Mouse (Mus musculus) hindbrain, embryonic 10.5 days (tissue): ENCODE results near the gene Zkscan14. TPM values are rescaled to one million over a fixed set of nuclear protein-coding genes. Genes with fewer than 3 reads are reported as not detected.

ENCODE experiments used
- DNase-seq: peaks from one replicate; pipeline ENCODE4 v3.0.0-alpha.2; 2017; ENCODE audit warnings: low spot score
- H3K27ac ChIP-seq: fragments of 300-500 bp; sonication (generic); 2 replicates; pipeline ENCODE4 v1.5.1; 2016; ENCODE audit warnings: mild to moderate bottlenecking, moderate library complexity
- H3K27me3 ChIP-seq: fragments of 300-500 bp; sonication (generic); 2 replicates; pipeline ENCODE4 v1.6.1; 2016; ENCODE audit warnings: mild to moderate bottlenecking; ENCODE audit not compliant: poor library complexity, insufficient read depth, severe bottlenecking
- H3K36me3 ChIP-seq: fragments of 300-500 bp; sonication (generic); 2 replicates; pipeline ENCODE4 v1.6.1; 2016; ENCODE audit warnings: mild to moderate bottlenecking, moderate library complexity
- H3K4me1 ChIP-seq: fragments of 300-500 bp; sonication (generic); replicated peaks from 2 replicates; pipeline ENCODE4 v1.6.1; 2016; ENCODE audit warnings: mild to moderate bottlenecking
- H3K4me3 ChIP-seq: fragments of 300-500 bp; sonication (generic); 2 replicates; pipeline ENCODE4 v1.5.1; 2016; ENCODE audit warnings: mild to moderate bottlenecking, moderate library complexity
- H3K9me3 ChIP-seq: fragments of 300-500 bp; sonication (generic); 2 replicates; pipeline ENCODE4 v1.6.1; 2016; ENCODE audit warnings: mild to moderate bottlenecking, moderate library complexity
- WGBS: fragments of 180-500 bp; shearing (Covaris S2); methylation state at CpG from one replicate; pipeline ENCODE4 v1.1.7; 2016; 5-methylcytosine and 5-hydroxymethylcytosine counted together
- polyA plus RNA-seq: library from polyadenylated mRNA; unstranded; fragments of >200 nt; fragmentation: Nextera tagmentation; extraction: Ambion mirVana; gene quantifications from 2 replicates; pipeline ENCODE4 v1.2.1, GENCODE M21; 2016

Zkscan14 gene
- polyA plus RNA-seq, 1 experiment from 2014 or later = 9.2 TPM

- no peaks in the 10 kb centered on the region for H3K9me3 ChIP-seq
- peaks cover 100% of the 10 kb centered on the region for H3K36me3 ChIP-seq
- H3K4me3 ChIP-seq = no peak overlapping the region
- no peaks in the 10 kb centered on the region for H3K4me1 ChIP-seq
- DNase-seq = no peak
- H3K27me3 ChIP-seq = no peaks in the 10 kb centered on the region
- no peak overlapping the region for H3K27ac ChIP-seq
- 94% methylated on average over 5 of the region's 5 CpGs for WGBS
Measured at GRCm38 (mm10) chr5:145147748-145148147, 53.9 kb downstream of the Zkscan14 start.

Other genes starting within 250 kb of the Zkscan14 start
- gene Smurf1, start 236.0 kb downstream of the Zkscan14 start, polyA plus RNA-seq = 14.7 and 17.5 TPM in 2 replicates
- 0.13 TPM in 1 of 2 replicates, not detected in the other for gene Gm4871, start 169.1 kb downstream of the Zkscan14 start, polyA plus RNA-seq
- not detected in 2 replicates for gene 1700018F24Rik, start 158.9 kb downstream of the Zkscan14 start, polyA plus RNA-seq
- 145 and 159 TPM in 2 replicates for gene Arpc1a, start 118.0 kb downstream of the Zkscan14 start, polyA plus RNA-seq
- gene Kpna7, start 117.8 kb downstream of the Zkscan14 start, polyA plus RNA-seq = not detected in 2 replicates
- gene Arpc1b, start 87.7 kb downstream of the Zkscan14 start, polyA plus RNA-seq = 107 and 126 TPM in 2 replicates
- gene Pdap1, start 61.6 kb downstream of the Zkscan14 start, polyA plus RNA-seq = 130 and 135 TPM in 2 replicates
- gene Bud31, start 61.5 kb downstream of the Zkscan14 start, polyA plus RNA-seq = 244 and 266 TPM in 2 replicates
- gene Ptcd1, start 34.8 kb downstream of the Zkscan14 start, polyA plus RNA-seq = 19.6 and 21.9 TPM in 2 replicates
- gene Cpsf4, start 34.7 kb downstream of the Zkscan14 start, polyA plus RNA-seq = 70.5 and 92.9 TPM in 2 replicates
- 542 and 582 TPM in 2 replicates for gene Atp5j2, start 9.8 kb downstream of the Zkscan14 start, polyA plus RNA-seq
- 15.2 and 17.2 TPM in 2 replicates for gene Zkscan5, start 2.7 kb upstream of the Zkscan14 start, polyA plus RNA-seq
- 32.0 and 32.7 TPM in 2 replicates for gene Zfp655, start 29.8 kb upstream of the Zkscan14 start, polyA plus RNA-seq
- 0.25 and 0.95 TPM in 2 replicates for gene Zscan25, start 78.6 kb upstream of the Zkscan14 start, polyA plus RNA-seq
- gene Cyp3a57, start 143.4 kb upstream of the Zkscan14 start, polyA plus RNA-seq = not detected in 2 replicates